Mouse (Mus musculus): Measurements from ENCODE around the gene Fam192a. TPM values are rescaled to one million over a fixed set of nuclear protein-coding genes. Genes with fewer than 3 reads are reported as not detected.

Fam192a gene
- total and polyA plus RNA-seq, 3 experiments, result 13.7 to 20.3 (median 18.6) TPM

DNA sequence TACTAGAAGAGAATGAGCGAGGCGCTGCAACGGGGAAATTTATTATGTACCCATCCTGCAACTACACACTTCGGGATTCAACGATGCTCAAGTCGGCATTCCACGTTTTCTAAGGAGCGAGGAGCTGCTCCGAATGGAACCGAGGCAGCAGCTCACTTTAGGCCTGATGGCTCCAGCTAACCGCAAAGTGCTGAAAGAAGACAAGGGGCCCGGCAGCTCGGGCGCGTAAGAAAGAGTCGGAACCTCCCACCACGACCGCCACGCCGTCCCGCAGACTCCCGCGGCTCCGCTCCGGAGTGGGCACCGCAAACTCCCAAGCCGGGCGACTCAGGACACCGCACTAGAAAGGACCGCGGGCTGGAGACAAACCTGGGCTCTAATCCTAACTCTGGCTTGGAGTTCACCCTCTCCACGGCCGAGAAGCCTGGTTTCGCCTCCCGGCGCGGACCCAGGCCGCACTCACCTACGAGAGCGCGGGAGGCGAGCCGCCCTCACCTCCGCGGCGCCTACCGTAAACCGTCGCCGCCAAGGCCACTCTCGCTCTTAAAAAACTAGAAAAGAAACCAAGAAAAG is 677 bp downstream of the Fam192a start:
- Histone ChIP-seq H3K4me3 (peak overlapping the region; percentile 62), H3K9ac (ENCODE audit: low read depth, low read length) (peak overlapping the region; percentile 87), H3K79me2 (replicated peaks; ENCODE audit: control insufficient read depth, insufficient read depth, low read length) (peaks cover 9% of the 10 kb centered on the region), H3K27ac (peak overlapping the region; percentile 85), H3K4me1 (ENCODE audit: control insufficient read depth, insufficient read depth, low read length) (peaks cover 4% of the 10 kb centered on the region; the same call in 1 of the 2 replicates), H3K36me3 (ENCODE audit: control insufficient read depth, insufficient read depth, low read length) (peaks cover 8% of the 10 kb centered on the region), H3K27me3 (ENCODE audit: control insufficient read depth, insufficient read depth, low read length) (no peaks in the 10 kb centered on the region)
- WGBS, result under 1% methylated on average over 51 of the region's 51 CpGs
- intact Hi-C loops (cut with DNase I), result no loop called here
- TF ChIP-seq CTCF (IDR thresholded peaks at IDR 0.05) (no peak), EP300 (IDR thresholded peaks at IDR 0.05; ENCODE audit: insufficient read depth, low read depth, low read length) (no peak), POLR2A (IDR thresholded peaks at IDR 0.05; ENCODE audit: insufficient read depth, low read depth, low read length) (no peak)
- DNase-seq, result no peak

DNA sequence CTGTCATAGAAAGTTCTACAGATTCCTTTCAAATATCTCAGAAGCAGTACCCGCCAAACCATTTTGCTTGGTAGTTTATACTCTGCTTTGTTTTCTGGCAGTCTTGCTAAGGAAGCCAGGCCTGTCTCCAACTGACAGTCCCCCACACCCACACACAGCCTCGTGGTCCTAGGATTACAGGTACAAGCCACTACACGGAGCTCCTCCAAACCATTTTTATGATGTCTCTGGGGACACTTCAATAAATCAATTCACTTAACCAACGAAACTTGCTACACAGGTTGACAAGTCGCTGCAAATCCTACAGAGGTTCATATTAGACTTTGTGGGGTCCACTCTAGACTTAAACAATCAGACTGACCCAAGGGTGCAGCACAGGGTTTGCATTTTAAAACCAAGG is 1.3 kb downstream of the Fam192a start:
- Histone ChIP-seq H3K4me3 (peak overlapping the region; percentile 62), H3K9ac (ENCODE audit: low read depth, low read length) (peak overlapping the region; percentile 87), H3K27me3 (ENCODE audit: control insufficient read depth, insufficient read depth, low read length) (no peaks in the 10 kb centered on the region), H3K4me1 (ENCODE audit: control insufficient read depth, insufficient read depth, low read length) (peaks cover 4% of the 10 kb centered on the region; the same call in 1 of the 2 replicates), H3K79me2 (replicated peaks; ENCODE audit: control insufficient read depth, insufficient read depth, low read length) (peaks cover 9% of the 10 kb centered on the region), H3K36me3 (ENCODE audit: control insufficient read depth, insufficient read depth, low read length) (peaks cover 8% of the 10 kb centered on the region), H3K27ac (no peak overlapping the region)
- intact Hi-C loops (cut with DNase I), result no loop called here
- no peak for DNase-seq
- 16% methylated on average over 5 of the region's 5 CpGs for WGBS
- TF ChIP-seq EP300 (IDR thresholded peaks at IDR 0.05; ENCODE audit: insufficient read depth, low read depth, low read length) (no peak), CTCF (IDR thresholded peaks at IDR 0.05) (no peak), POLR2A (IDR thresholded peaks at IDR 0.05; ENCODE audit: insufficient read depth, low read depth, low read length) (no peak)

DNA sequence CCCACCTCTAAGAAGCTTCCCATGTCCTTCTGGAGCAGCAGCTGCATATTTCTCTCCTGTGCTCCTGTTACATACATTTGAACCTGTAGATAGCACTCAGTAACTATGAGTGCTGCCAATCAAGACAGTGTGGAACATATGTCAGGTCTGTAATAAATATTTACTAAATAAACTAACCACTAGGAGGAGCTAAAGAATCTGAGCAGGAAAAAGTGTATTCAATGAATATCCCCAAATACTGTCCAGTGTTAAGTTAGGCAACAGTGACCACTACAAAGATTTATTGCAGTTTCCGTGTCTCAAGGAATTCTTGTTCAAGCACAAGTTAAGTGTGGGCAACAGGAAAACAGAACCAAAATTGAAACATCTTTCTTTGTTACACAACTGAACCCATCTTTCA is 7.6 kb downstream of the Fam192a start:
- H3K9ac ChIP-seq (ENCODE audit: low read depth, low read length), result no peak overlapping the region
- TF ChIP-seq POLR2A (IDR thresholded peaks at IDR 0.05; ENCODE audit: insufficient read depth, low read depth, low read length) (no peak), CTCF (IDR thresholded peaks at IDR 0.05) (peak; percentile 77), EP300 (IDR thresholded peaks at IDR 0.05; ENCODE audit: insufficient read depth, low read depth, low read length) (no peak)
- no peak overlapping the region for H3K27ac ChIP-seq
- 47% methylated on average over 1 of the region's 1 CpGs for WGBS
- DNase-seq, result no peak
- peaks cover 2% of the 10 kb centered on the region; the same call in 1 of the 2 replicates for H3K4me1 ChIP-seq (ENCODE audit: control insufficient read depth, insufficient read depth, low read length)
- no peaks in the 10 kb centered on the region for H3K27me3 ChIP-seq (ENCODE audit: control insufficient read depth, insufficient read depth, low read length)
- no peaks in the 10 kb centered on the region for H3K36me3 ChIP-seq (ENCODE audit: control insufficient read depth, insufficient read depth, low read length)
- intact Hi-C loops (cut with DNase I), result loop anchor here (2.0 to 5.0 kb wide), 2 partner anchors 109 to 218 kb away; partner anchors contain the start of gene Ccl17
- peaks cover 6% of the 10 kb centered on the region for H3K79me2 ChIP-seq (replicated peaks; ENCODE audit: control insufficient read depth, insufficient read depth, low read length)
- no peak overlapping the region for H3K4me3 ChIP-seq

DNA sequence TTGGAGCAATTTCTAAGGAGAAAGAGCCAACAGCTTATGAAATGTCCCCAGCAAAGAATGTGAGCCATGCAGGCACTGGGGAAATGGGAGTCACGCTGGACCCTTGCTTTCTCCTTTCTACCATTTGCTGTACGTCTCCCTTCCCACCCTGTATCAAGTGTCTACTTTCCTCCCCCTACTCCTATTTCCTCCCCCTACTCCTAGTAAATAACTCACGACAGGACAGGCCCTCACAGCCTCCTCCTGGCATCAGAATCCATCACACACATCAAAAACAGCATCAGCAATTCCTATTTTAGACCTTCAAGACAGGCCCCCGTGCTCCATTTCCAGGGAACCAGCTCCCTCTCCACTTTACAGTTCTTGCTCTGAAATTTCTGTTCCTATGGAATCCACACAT is 10.1 kb downstream of the Fam192a start:
- intact Hi-C loops (cut with DNase I), result loop anchor here (5.0 kb wide), 1 partner anchor 221 kb away; the partner anchor contains the start of gene Ccl17
- no peak for DNase-seq
- Histone ChIP-seq H3K27ac (no peak overlapping the region), H3K4me1 (ENCODE audit: control insufficient read depth, insufficient read depth, low read length) (peaks cover 2% of the 10 kb centered on the region; the same call in 1 of the 2 replicates), H3K36me3 (ENCODE audit: control insufficient read depth, insufficient read depth, low read length) (no peaks in the 10 kb centered on the region), H3K79me2 (replicated peaks; ENCODE audit: control insufficient read depth, insufficient read depth, low read length) (peaks cover 3% of the 10 kb centered on the region), H3K27me3 (ENCODE audit: control insufficient read depth, insufficient read depth, low read length) (no peaks in the 10 kb centered on the region), H3K9ac (ENCODE audit: low read depth, low read length) (no peak overlapping the region), H3K4me3 (no peak overlapping the region)
- no peak for TF ChIP-seq EP300 (IDR thresholded peaks at IDR 0.05; ENCODE audit: insufficient read depth, low read depth, low read length)
- TF ChIP-seq POLR2A (IDR thresholded peaks at IDR 0.05; ENCODE audit: insufficient read depth, low read depth, low read length), result no peak
- no peak for TF ChIP-seq CTCF (IDR thresholded peaks at IDR 0.05)
- 63% methylated on average over 4 of the region's 4 CpGs for WGBS

DNA sequence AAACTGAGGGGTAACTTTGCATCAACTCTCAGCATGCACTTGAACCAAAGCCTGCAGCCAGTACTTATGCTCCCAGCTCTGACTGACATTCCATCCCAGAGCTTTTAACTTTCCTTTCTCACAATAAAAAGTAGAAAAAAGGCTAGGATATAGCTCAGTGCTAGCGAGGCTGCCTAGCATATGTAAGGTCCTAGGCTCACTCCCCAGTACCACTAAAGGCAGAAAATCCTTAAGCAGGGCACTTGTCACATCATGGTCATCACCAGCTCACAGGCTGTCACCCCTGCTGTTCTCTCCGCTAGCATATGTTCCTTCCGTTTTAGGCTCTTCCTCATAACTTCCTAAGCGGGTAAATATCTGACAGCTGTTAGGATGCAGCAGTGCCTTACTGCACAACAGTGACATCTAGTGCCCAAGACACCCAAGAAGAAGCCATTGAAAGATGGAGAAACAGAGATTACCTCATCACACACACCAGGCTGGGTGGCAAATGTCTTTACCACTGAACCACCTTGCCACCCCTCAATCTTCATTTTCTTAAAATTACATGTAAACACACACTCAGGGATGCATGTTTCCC is 17.5 kb downstream of the Fam192a start:
- no peak overlapping the region for H3K27ac ChIP-seq
- H3K27me3 ChIP-seq (ENCODE audit: control insufficient read depth, insufficient read depth, low read length), result no peaks in the 10 kb centered on the region
- peaks cover 2% of the 10 kb centered on the region; the same call in 1 of the 2 replicates for H3K4me1 ChIP-seq (ENCODE audit: control insufficient read depth, insufficient read depth, low read length)
- DNase-seq, result peak in 1 of 2 experiments; percentile 33
- TF ChIP-seq CTCF (IDR thresholded peaks at IDR 0.05) (peak; percentile 80), EP300 (IDR thresholded peaks at IDR 0.05; ENCODE audit: insufficient read depth, low read depth, low read length) (no peak), POLR2A (IDR thresholded peaks at IDR 0.05; ENCODE audit: insufficient read depth, low read depth, low read length) (no peak)
- no peaks in the 10 kb centered on the region for H3K36me3 ChIP-seq (ENCODE audit: control insufficient read depth, insufficient read depth, low read length)
- intact Hi-C loops (cut with DNase I), result loop anchor here (1.0 to 5.0 kb wide), 3 partner anchors 56 to 252 kb away; no protein-coding TSS in a partner anchor
- no peak overlapping the region for H3K4me3 ChIP-seq
- WGBS, result 34% methylated on average over 4 of the region's 4 CpGs
- H3K9ac ChIP-seq (ENCODE audit: low read depth, low read length), result no peak overlapping the region
- no peaks in the 10 kb centered on the region for H3K79me2 ChIP-seq (replicated peaks; ENCODE audit: control insufficient read depth, insufficient read depth, low read length)

DNA sequence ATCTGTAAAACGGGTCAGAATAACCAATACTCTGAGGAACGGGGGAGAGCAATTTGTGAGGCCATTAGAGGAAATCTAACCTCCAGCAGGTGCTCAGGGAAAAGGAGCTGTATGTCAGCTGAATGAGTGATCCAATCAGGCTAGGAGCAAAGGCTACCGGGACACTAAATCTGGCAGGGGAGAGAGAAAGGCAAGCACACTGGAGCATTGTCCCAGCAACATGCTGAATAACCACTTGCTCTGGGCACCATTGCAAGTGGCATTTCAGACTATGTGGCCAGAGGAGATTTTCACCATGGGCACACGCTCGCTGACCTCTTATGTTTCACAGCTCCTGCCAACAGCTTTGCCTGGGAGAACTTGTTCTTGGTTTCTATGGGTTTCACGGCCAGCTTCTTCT is 19.2 kb downstream of the Fam192a start:
- intact Hi-C loops (cut with DNase I), result loop anchor here (5.0 kb wide), 1 partner anchor 250 kb away; no protein-coding TSS in a partner anchor
- Histone ChIP-seq H3K27me3 (ENCODE audit: control insufficient read depth, insufficient read depth, low read length) (no peaks in the 10 kb centered on the region), H3K36me3 (ENCODE audit: control insufficient read depth, insufficient read depth, low read length) (no peaks in the 10 kb centered on the region), H3K4me3 (no peak overlapping the region), H3K79me2 (replicated peaks; ENCODE audit: control insufficient read depth, insufficient read depth, low read length) (no peaks in the 10 kb centered on the region), H3K4me1 (ENCODE audit: control insufficient read depth, insufficient read depth, low read length) (peaks cover 2% of the 10 kb centered on the region; the same call in 1 of the 2 replicates), H3K9ac (ENCODE audit: low read depth, low read length) (no peak overlapping the region), H3K27ac (no peak overlapping the region)
- no peak for DNase-seq
- 91% methylated on average over 6 of the region's 6 CpGs for WGBS
- TF ChIP-seq EP300 (IDR thresholded peaks at IDR 0.05; ENCODE audit: insufficient read depth, low read depth, low read length) (no peak), CTCF (IDR thresholded peaks at IDR 0.05) (no peak), POLR2A (IDR thresholded peaks at IDR 0.05; ENCODE audit: insufficient read depth, low read depth, low read length) (no peak)
